Mouse (Mus musculus): Measurements from ENCODE around the gene Sacm1l. TPM values are rescaled to one million over a fixed set of nuclear protein-coding genes. Genes with fewer than 3 reads are reported as not detected.
A peak's percentile ranks its signal among the peaks of the same experiment; 100 is the strongest.

The Sacm1l gene
- total and polyA plus RNA-seq, 2 experiments from 2014 or later: 35.1 to 41.7 TPM

DNA sequence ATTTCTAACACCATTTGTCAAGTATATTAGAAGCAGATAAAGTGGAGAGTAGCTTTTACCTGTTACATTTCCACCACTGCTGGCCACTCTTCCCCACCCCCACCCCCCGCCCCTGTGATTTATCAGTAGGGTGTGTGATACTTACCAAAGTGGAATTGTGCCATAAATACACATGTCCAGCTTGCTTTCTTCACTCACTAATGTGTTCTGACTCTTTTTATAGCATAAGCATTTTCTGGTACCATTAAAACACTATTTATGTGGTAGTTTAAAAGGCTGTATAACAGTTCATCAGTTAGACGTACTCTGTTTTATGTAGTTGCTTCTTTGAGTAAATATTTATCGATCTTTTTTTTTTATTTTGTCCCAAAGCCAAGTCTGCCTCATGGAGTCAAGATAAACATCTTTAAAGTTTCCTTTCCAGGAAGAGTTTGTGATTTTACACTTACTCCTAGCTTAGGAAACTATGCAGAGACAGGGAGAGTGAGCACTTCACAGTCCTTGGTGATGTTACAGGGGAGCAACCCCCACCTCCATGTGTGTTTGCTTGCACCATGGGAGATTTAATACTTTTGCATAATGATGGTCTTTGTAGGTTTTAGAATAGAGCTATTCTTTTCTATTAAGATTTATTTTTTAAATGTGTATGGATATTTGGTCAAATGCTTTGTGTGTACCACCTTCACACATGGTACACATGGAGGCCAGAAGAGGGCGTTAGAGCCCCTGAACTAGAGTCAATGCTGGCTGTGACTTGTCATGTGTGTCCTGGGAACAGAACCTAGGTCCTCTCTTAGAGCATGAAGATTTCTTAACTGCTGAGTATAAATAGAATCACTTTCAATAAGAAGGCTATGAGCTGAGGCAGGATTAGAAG is 23.1 kb upstream of the Sacm1l start:
- Histone ChIP-seq H3K4me3 (ENCODE audit: low read depth, low read length) (no peak overlapping the region), H3K4me2 (ENCODE audit: low read depth, low read length, poor library complexity, severe bottlenecking) (no peak overlapping the region), H3K27ac (ENCODE audit: low read depth, low read length) (no peak overlapping the region), H3K36me3 (ENCODE audit: insufficient read depth, low read length) (no peaks in the 10 kb centered on the region), H3K4me1 (ENCODE audit: insufficient read depth, low read length) (0 out of 2 replicates have a peak, but pooled peaks cover 2% of the 10 kb centered on the region), H3K27me3 (ENCODE audit: insufficient read depth, low read length) (no peaks in the 10 kb centered on the region), H3K9ac (replicated peaks; ENCODE audit: low read length, poor library complexity, severe bottlenecking) (no peak overlapping the region), H3K9me3 (ENCODE audit: low read length) (no peaks in the 10 kb centered on the region)
- 83% methylated on average over 4 of the region's 4 CpGs for WGBS
- no peak for TF ChIP-seq CTCF (IDR thresholded peaks at IDR 0.05)
- DNase-seq (ENCODE audit: low spot score) (no peak), ATAC-seq (ENCODE audit: low FRiP score) (no peak)

DNA sequence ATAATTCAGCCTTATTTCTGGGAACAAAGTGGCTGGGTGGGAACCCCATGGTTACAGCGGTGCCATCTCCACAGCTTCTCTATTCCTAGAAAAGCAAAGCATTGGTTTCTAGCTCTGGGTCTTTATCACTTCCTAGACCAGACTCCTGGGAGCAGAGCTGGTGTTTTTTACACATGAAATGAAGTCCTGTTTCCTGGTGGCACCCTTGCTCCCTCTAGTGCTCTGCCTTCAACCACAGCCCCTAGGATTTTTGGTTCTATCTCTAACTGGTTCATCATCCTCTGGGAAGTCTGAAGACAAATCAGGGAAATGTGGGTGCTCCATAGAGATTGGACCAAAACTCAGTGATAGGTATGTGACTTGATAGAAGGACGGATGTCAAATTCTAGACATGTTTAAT is 22.2 kb upstream of the Sacm1l start:
- peak; percentile 59 for TF ChIP-seq CTCF (IDR thresholded peaks at IDR 0.05)
- Histone ChIP-seq H3K9ac (replicated peaks; ENCODE audit: low read length, poor library complexity, severe bottlenecking) (no peak overlapping the region), H3K27me3 (ENCODE audit: insufficient read depth, low read length) (no peaks in the 10 kb centered on the region), H3K9me3 (ENCODE audit: low read length) (no peaks in the 10 kb centered on the region), H3K4me2 (ENCODE audit: low read depth, low read length, poor library complexity, severe bottlenecking) (no peak overlapping the region), H3K27ac (ENCODE audit: low read depth, low read length) (no peak overlapping the region), H3K4me3 (ENCODE audit: low read depth, low read length) (no peak overlapping the region), H3K36me3 (ENCODE audit: insufficient read depth, low read length) (no peaks in the 10 kb centered on the region), H3K4me1 (ENCODE audit: insufficient read depth, low read length) (0 out of 2 replicates have a peak, but pooled peaks cover 2% of the 10 kb centered on the region)
- WGBS: 85% methylated on average over 2 of the region's 2 CpGs
- ATAC-seq (ENCODE audit: low FRiP score): no peak
- no peak for DNase-seq (ENCODE audit: low spot score)

GRCm38 (mm10) chr9:123508986-123509385 is 20.6 kb upstream of the Sacm1l start:
- 92% methylated on average over 2 of the region's 2 CpGs for WGBS
- H3K9ac ChIP-seq (replicated peaks; ENCODE audit: low read length, poor library complexity, severe bottlenecking): no peak overlapping the region
- DNase-seq (ENCODE audit: low spot score): no peak
- no peaks in the 10 kb centered on the region for H3K4me1 ChIP-seq (ENCODE audit: insufficient read depth, low read length)
- peak overlapping the region; percentile 7; the same call in 1 of the 2 replicates for H3K27ac ChIP-seq (ENCODE audit: low read depth, low read length)
- H3K27me3 ChIP-seq (ENCODE audit: insufficient read depth, low read length): no peaks in the 10 kb centered on the region
- no peaks in the 10 kb centered on the region for H3K36me3 ChIP-seq (ENCODE audit: insufficient read depth, low read length)
- H3K4me3 ChIP-seq (ENCODE audit: low read depth, low read length): no peak overlapping the region
- no peak for TF ChIP-seq CTCF (IDR thresholded peaks at IDR 0.05)
- ATAC-seq (ENCODE audit: low FRiP score): no peak
- H3K4me2 ChIP-seq (ENCODE audit: low read depth, low read length, poor library complexity, severe bottlenecking): no peak overlapping the region
- no peaks in the 10 kb centered on the region for H3K9me3 ChIP-seq (ENCODE audit: low read length)

DNA sequence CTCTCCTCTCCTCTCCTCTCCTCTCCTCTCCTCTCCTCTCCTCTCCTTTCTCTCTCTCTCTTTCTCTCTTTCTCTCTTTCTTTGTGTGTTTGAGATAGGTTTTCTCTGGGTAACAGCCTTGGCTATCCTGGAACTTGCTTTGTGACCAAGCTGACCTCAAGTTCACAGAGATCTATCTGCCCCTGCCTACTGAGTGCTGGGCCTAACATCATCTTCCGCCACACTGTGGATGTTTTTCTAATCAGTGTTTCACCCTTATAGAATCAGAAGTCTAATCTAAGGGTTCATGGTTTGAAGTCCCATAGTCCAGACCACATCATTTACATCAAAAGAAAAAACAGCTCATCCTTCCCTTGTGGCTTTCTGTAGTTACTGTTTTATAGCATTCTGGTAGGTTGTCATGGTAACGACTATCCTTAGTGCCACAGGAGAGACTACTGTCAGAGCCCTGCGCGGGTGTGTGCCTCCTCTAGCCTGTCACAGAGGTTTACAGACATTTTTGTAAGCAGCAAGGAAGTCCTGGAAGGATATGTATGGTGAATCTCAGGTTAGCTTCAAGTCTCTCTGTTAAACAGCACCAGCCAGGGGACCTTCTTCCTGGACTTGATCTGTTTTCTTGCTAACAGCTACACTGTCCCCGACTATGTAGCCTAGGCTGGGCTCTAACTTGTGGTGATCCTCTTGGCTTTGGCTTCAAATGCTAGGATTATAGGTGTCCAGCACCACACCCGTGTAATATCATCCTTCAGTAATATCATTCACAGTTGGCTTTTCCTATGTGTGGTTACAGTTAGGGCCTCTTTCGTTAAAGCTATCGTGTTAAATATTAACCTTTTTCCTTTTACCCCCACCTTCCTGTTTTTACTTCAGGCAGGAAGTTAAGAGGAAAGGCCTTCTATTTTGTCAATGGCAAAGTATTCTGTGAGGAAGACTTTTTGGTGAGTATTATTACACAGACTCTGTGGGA is 19.6 kb upstream of the Sacm1l start:
- Histone ChIP-seq H3K4me3 (ENCODE audit: low read depth, low read length) (no peak overlapping the region), H3K9ac (replicated peaks; ENCODE audit: low read length, poor library complexity, severe bottlenecking) (no peak overlapping the region), H3K27ac (ENCODE audit: low read depth, low read length) (peak overlapping the region; percentile 57), H3K27me3 (ENCODE audit: insufficient read depth, low read length) (no peaks in the 10 kb centered on the region), H3K4me1 (ENCODE audit: insufficient read depth, low read length) (no peaks in the 10 kb centered on the region), H3K9me3 (ENCODE audit: low read length) (no peaks in the 10 kb centered on the region), H3K4me2 (ENCODE audit: low read depth, low read length, poor library complexity, severe bottlenecking) (no peak overlapping the region), H3K36me3 (ENCODE audit: insufficient read depth, low read length) (no peaks in the 10 kb centered on the region)
- ATAC-seq (ENCODE audit: low FRiP score) (peak; percentile 84), DNase-seq (ENCODE audit: low spot score) (peak; percentile 69)
- 66% methylated on average over 8 of the region's 8 CpGs for whole genome bisulfite sequencing
- 0 out of 2 replicates have a peak, but pooled peaks have one; percentile 5 for TF ChIP-seq CTCF (IDR thresholded peaks at IDR 0.05)

DNA sequence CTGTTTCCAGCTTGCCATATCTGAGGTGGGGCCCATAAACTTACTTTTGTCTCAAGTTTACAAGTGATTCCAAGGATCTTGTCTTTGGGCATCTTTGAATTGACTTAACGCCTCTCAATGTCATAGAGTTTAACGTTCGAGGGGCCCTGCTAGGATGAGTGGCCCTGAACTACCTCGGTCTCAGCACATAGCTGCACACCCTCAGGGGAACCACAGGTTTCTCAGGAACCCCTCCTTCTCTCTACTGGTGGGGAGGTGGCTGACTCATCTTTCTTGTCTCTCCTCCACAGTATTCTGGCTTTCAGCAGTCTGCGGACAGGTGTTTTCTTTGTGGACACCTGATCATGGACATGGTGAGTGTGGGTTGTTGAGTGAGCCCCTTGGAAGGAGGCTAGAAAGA is 18.6 kb upstream of the Sacm1l start:
- no peaks in the 10 kb centered on the region for H3K27me3 ChIP-seq (ENCODE audit: insufficient read depth, low read length)
- H3K9ac ChIP-seq (replicated peaks; ENCODE audit: low read length, poor library complexity, severe bottlenecking): no peak overlapping the region
- 94% methylated on average over 5 of the region's 5 CpGs for WGBS
- ATAC-seq (ENCODE audit: low FRiP score): no peak
- no peak overlapping the region for H3K4me3 ChIP-seq (ENCODE audit: low read depth, low read length)
- no peak for TF ChIP-seq CTCF (IDR thresholded peaks at IDR 0.05)
- H3K4me2 ChIP-seq (ENCODE audit: low read depth, low read length, poor library complexity, severe bottlenecking): no peak overlapping the region
- no peak overlapping the region for H3K27ac ChIP-seq (ENCODE audit: low read depth, low read length)
- no peaks in the 10 kb centered on the region for H3K4me1 ChIP-seq (ENCODE audit: insufficient read depth, low read length)
- H3K9me3 ChIP-seq (ENCODE audit: low read length): no peaks in the 10 kb centered on the region
- no peak for DNase-seq (ENCODE audit: low spot score)
- no peaks in the 10 kb centered on the region for H3K36me3 ChIP-seq (ENCODE audit: insufficient read depth, low read length)
